Mouse (Mus musculus) splenic B cell, adult 2 months (primary cell): ENCODE results near the gene Mylk3.
A peak's percentile ranks its signal among the peaks of the same experiment; 100 is the strongest.

Experiments used
- DNase-seq: peaks from one replicate; pipeline ENCODE4 v3.0.0-alpha.2; 2011; ENCODE audit warnings: low read depth, low spot score
- H3K27me3 ChIP-seq: 2 replicates; pipeline ENCODE4 v1.6.1; 2012; ENCODE audit warnings: mild to moderate bottlenecking, low read length, moderate library complexity, mixed read lengths; ENCODE audit not compliant: control insufficient read depth, poor library complexity, insufficient read depth, severe bottlenecking
- H3K36me3 ChIP-seq: 2 replicates; pipeline ENCODE4 v1.6.1; 2012; ENCODE audit warnings: mild to moderate bottlenecking, low read length, moderate library complexity, mixed read lengths; ENCODE audit not compliant: control insufficient read depth, poor library complexity, insufficient read depth, severe bottlenecking

The Mylk3 gene

DNA sequence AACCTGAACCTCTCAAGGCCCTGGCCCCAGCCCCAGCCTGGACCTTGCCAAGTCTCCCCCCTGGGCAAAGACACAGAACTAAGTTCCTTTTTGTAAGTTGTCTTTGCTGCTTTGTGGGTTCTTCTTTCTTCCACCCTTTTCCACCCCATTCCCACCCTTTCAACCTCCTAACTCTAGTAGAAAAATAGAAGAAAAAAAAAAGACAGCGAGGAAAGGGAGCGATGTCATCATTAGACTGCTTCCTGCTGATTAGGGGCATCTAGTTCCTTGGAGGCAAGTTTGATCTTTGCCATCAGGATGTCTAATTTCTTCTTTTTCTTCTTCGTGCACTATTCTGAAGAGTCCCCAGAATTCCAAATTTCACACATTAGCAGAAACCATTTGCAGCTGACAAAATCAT lies 73.1 kb downstream of the Mylk3 start:
- H3K27me3 ChIP-seq, result no peaks in the 10 kb centered on the region
- DNase-seq, result no peak
- H3K36me3 ChIP-seq, result no peaks in the 10 kb centered on the region

GRCm38 (mm10) chr8:85311743-85312142 lies 74.4 kb downstream of the Mylk3 start:
- no peaks in the 10 kb centered on the region for H3K36me3 ChIP-seq
- H3K27me3 ChIP-seq, result no peaks in the 10 kb centered on the region
- DNase-seq, result peak; percentile 49

GRCm38 (mm10) chr8:85308564-85308963 lies 77.6 kb downstream of the Mylk3 start:
- Histone ChIP-seq H3K36me3 (no peaks in the 10 kb centered on the region), H3K27me3 (no peaks in the 10 kb centered on the region)
- DNase-seq, result no peak

DNA sequence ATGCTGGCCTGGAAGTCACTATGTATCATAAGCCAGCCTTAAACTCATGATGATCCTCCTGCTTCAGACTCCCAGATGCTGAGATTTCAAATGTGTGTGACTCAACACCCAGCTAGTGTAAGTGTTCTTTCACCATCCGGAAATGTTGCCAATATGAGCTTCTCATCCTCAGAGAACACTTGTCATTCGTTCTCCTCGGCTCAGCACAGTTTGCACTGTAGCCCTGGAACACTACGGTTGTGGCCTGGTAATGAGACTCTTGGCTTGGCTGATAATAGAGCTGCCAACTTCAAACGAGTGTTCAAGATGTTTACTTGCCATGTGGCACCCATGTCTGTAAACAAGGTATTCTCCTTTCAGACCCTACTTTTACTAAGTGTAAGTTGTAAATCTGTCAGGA lies 82.6 kb downstream of the Mylk3 start:
- no peaks in the 10 kb centered on the region for H3K27me3 ChIP-seq
- H3K36me3 ChIP-seq, result no peaks in the 10 kb centered on the region; the same call in 1 of the 2 replicates
- no peak for DNase-seq

DNA sequence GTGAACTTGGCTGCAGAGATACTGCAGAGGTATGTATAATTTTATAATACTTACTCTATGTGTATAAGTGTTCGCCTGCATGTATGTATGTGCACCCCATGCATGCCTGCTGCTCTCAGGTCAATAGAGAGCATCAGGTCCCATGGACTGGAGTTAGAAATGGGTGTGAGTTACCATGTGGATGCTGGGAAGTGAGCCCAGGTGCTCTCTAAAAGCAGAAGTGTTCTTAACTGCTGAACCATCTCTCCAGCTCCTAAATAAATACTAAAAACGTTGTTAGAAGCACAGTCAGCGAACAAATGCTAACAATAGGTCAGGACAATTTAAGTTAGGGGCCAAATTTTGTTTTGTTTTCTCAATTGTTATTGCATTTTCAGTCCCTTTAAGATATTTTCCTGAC lies 83.2 kb downstream of the Mylk3 start:
- DNase-seq, result no peak
- H3K36me3 ChIP-seq, result no peaks in the 10 kb centered on the region; the same call in 1 of the 2 replicates

DNA sequence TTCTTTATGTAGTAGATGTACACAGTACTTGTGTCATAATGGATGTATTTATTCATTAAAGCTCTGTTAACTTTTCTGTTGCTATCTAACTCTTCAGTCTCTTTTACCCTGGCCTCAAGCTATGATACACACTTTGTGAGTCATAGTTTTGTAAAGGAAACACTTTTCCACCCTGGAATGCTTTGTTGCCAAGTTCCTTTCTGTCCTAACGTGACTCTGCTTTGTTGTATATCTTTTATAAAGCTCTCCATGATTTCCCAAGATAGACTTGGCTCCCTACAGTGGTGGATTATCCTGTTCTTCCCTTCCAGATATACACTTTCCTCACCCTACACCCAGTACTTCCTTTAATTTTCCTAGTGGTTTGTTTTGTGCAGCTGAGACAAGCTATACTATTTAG lies 84.2 kb downstream of the Mylk3 start:
- no peaks in the 10 kb centered on the region; the same call in 1 of the 2 replicates for H3K36me3 ChIP-seq
- no peaks in the 10 kb centered on the region for H3K27me3 ChIP-seq
- no peak for DNase-seq

More for the DNA sequence above, 83.2 kb downstream of the Mylk3 start:
- H3K27me3 ChIP-seq, result no peaks in the 10 kb centered on the region

DNA sequence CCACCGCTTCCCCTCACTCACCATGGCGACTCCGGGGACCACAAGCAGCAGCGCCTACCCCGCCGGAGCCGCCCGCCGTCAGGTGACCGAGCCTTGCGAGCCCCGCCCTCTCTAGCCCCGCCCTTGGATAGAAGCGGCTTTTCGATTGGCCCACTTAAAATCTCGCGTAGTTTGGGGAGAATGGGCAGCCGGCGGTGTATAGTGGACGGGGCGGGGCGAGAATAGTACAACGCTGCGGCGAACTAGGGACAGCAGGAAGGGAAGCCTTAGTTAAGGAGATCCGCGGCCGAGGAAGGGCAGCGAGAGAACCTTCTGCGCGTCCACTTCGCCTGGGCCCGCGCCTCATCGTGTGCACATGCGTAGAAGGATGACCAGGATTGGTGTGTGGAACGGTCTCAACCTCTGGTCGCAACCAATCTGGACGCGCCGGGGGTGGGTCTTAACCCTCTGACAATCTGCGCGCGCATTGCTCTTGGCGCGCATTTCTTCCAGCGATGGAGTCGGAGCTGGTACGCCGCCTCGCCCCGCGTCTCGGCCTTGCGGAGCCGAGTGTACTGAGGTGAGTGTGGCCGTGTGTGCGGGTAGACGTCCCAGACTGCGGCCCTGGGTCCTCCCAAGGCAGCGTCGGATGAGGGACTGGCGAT lies 86.6 kb downstream of the Mylk3 start, which contains the start of the genes Orc6 and Vps35:
Orc6 (plus strand) TSS at position 199 of the 644 bp plus-strand sequence.
Vps35 (minus strand) TSS at position 369 of the 644 bp plus-strand sequence.
- Histone ChIP-seq H3K36me3 (no peaks in the 10 kb centered on the region; the same call in 1 of the 2 replicates), H3K27me3 (no peaks in the 10 kb centered on the region)
- DNase-seq, result peak; percentile 96

GRCm38 (mm10) chr8:85298600-85299433 lies 87.3 kb downstream of the Mylk3 start:
- Histone ChIP-seq H3K36me3 (no peaks in the 10 kb centered on the region; the same call in 1 of the 2 replicates), H3K27me3 (no peaks in the 10 kb centered on the region)
- DNase-seq, result peak; percentile 54

DNA sequence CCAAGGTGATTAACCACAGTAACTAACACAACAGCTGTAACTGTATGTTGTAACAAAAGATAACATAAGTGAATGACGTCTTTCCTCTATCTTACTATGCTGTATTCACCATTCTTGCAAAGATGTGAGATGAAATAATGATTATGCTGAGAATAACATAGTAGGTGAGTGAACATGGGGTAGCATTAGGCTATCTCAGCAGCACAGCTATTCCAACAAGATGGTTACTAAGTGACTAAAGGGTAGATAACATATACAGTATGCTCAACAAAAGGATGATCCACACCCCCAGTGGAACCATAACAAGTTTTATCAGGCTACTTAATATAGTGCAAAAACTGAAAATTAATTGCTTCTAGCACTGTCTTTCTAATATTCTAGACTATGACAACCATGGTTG lies 99.3 kb downstream of the Mylk3 start:
- no peaks in the 10 kb centered on the region for H3K27me3 ChIP-seq
- peaks cover 16% of the 10 kb centered on the region for H3K36me3 ChIP-seq
- no peak for DNase-seq
